Mouse (Mus musculus): Measurements from ENCODE around the gene Nr4a1. TPM values are rescaled to one million over a fixed set of nuclear protein-coding genes. Genes with fewer than 3 reads are reported as not detected.

Nr4a1 gene
- polyA plus RNA-seq, 1 experiment = 0.16 TPM

DNA sequence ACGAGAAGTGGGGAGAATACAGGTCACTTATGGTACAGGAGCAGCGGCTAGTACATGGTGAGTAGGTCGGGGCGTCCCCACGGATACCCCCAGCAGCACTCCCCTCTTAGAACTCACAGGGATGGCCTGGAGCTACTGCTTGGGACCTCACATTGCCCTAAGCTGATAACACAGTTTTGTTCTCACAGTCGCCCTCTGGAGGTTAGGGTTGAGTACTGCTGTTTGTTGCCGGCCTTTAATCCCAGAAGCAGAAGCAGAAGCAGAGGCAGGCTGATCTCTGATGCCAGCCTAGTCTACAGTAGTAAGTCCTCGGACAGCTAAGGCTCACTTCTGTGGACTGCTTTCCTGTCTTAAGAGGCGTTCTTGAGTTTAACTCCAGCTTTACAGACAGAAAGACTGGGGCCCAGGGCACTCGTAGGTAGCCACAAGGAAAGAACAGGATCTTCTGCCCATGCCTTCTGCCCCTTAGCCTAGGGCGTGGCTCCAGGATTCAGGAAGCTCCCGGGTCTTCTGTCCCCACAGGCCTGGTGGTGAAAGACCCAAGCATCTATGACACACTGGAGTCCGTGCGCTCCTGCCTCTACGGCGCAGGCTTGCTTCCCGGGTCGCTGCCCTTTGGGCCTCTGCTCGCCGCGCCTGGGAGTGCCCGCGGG lies 22.9 kb upstream of the Nr4a1 start:
- Histone ChIP-seq H3K4me3 (replicated peaks) (no peak overlapping the region), H3K27me3 (ENCODE audit: control insufficient read depth) (peaks cover 7% of the 10 kb centered on the region), H3K9me3 (ENCODE audit: control insufficient read depth, low read length) (no peaks in the 10 kb centered on the region), H3K4me1 (ENCODE audit: control insufficient read depth) (no peaks in the 10 kb centered on the region), H3K36me3 (ENCODE audit: control insufficient read depth) (no peaks in the 10 kb centered on the region)
- TF ChIP-seq TAL1 (IDR thresholded peaks at IDR 0.05; ENCODE audit: low read length) = no peak
- no peak for TF ChIP-seq GATA1 (IDR thresholded peaks at IDR 0.05; ENCODE audit: low read length)

DNA sequence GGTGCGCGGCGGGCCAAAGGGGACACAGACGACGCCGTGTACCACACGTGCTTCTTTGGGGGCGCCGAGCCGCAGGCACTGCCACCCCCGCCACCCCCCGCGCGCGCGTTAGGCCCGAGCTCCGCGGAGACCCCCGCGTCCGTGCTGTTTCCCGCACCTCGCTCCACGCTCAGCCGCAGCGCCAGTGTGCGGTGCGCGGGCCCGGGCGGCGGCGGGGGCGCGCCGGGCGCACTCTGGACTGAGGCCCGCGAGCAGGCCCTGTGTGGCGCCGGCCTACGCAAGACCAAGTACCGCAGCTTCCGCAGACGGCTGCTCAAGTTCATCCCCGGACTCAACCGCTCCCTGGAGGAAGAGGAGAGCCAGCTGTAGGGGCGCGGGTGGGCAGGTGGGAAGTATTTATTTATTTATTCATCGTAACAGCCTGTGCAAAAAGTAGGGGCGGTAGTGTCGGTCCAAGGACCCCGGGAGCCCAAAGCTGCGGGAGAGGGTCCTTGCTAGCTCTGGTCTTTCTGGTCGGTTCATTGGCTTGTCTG lies 22.4 kb upstream of the Nr4a1 start:
- Histone ChIP-seq H3K9me3 (ENCODE audit: control insufficient read depth, low read length) (no peaks in the 10 kb centered on the region), H3K36me3 (ENCODE audit: control insufficient read depth) (no peaks in the 10 kb centered on the region), H3K4me3 (replicated peaks) (no peak overlapping the region), H3K27me3 (ENCODE audit: control insufficient read depth) (peaks cover 5% of the 10 kb centered on the region), H3K4me1 (ENCODE audit: control insufficient read depth) (no peaks in the 10 kb centered on the region)
- TF ChIP-seq GATA1 (IDR thresholded peaks at IDR 0.05; ENCODE audit: low read length) (no peak), TAL1 (IDR thresholded peaks at IDR 0.05; ENCODE audit: low read length) (no peak)

DNA sequence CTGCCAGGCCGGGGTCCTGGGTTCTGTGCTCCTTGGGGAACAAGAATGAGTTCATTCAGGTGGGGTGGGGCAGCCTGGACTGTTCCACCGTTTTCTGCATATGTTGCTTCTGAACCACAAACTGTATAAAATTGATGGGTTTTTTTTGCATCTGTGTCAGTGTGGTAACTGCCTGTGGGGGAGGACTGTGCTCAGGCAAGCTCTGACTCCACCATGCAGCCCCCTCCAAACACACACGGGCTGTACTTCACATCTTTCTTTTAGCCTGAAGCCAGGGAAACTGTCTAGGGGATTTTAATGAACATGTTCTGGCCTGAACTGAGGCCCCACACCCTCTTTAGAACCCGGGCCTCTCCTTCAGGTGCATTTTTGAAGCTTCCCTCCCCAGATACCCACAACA lies 21.5 kb upstream of the Nr4a1 start:
- Histone ChIP-seq H3K9me3 (ENCODE audit: control insufficient read depth, low read length) (no peaks in the 10 kb centered on the region), H3K36me3 (ENCODE audit: control insufficient read depth) (no peaks in the 10 kb centered on the region), H3K4me1 (ENCODE audit: control insufficient read depth) (no peaks in the 10 kb centered on the region), H3K4me3 (replicated peaks) (no peak overlapping the region), H3K27me3 (ENCODE audit: control insufficient read depth) (peaks cover 2% of the 10 kb centered on the region; the same call in 1 of the 2 replicates)
- TF ChIP-seq GATA1 (IDR thresholded peaks at IDR 0.05; ENCODE audit: low read length) (no peak), TAL1 (IDR thresholded peaks at IDR 0.05; ENCODE audit: low read length) (no peak)

DNA sequence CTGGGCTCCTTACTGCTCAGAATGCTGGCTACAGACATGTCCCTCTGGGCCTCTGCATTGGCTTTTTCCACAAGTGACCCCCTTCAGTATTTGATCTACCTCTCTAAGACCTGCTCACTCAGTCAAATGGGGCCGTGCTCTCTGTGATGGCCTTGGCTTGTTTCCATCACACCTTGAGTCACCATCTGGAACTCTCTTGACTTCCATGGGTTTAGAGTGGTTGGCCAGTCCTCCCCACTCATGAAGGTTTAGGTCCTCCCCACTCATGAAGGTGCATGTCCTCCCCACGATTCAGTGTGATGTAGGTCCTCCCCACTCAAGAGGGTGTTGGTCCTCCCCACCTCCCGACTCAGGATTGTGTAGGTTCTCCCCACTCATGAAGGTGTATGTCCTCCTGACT lies 20.9 kb upstream of the Nr4a1 start:
- Histone ChIP-seq H3K9me3 (ENCODE audit: control insufficient read depth, low read length) (no peaks in the 10 kb centered on the region), H3K27me3 (ENCODE audit: control insufficient read depth) (peaks cover 4% of the 10 kb centered on the region), H3K4me3 (replicated peaks) (no peak overlapping the region), H3K36me3 (ENCODE audit: control insufficient read depth) (no peaks in the 10 kb centered on the region), H3K4me1 (ENCODE audit: control insufficient read depth) (no peaks in the 10 kb centered on the region)
- TF ChIP-seq TAL1 (IDR thresholded peaks at IDR 0.05; ENCODE audit: low read length) (no peak), GATA1 (IDR thresholded peaks at IDR 0.05; ENCODE audit: low read length) (no peak)

DNA sequence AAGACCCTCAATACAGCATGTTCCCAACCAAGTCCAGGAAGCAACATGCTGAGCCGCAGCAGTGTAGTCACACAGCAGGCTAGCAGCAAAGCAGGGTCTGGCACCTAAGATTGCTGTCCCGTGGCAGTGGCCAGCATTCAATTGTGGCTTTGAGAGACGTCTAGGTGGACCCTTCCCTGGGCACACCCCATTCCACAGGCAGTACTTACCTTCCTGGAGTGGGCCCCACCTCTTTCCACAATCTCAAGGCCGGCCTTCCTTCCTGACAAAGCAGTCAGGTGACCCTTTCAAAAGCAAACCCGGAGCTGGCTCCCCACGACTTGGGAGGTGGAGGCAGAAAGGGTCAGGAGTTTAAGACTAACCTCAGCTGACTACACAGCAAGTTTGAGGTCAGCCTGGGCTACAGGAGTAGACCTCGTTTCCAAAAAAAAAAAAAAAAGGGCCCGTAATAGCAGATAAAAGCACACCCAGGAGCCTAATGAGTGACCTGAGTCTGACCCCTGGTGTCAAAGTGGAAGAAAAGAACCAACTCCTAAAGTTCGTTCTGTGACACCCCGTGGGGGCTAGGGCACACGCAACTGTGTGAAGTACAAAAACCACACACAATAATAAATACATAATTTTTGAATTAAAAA lies 20.3 kb upstream of the Nr4a1 start:
- TF ChIP-seq TAL1 (IDR thresholded peaks at IDR 0.05; ENCODE audit: low read length) = no peak
- TF ChIP-seq GATA1 (IDR thresholded peaks at IDR 0.05; ENCODE audit: low read length) = no peak
- Histone ChIP-seq H3K9me3 (ENCODE audit: control insufficient read depth, low read length) (no peaks in the 10 kb centered on the region), H3K4me1 (ENCODE audit: control insufficient read depth) (no peaks in the 10 kb centered on the region)

DNA sequence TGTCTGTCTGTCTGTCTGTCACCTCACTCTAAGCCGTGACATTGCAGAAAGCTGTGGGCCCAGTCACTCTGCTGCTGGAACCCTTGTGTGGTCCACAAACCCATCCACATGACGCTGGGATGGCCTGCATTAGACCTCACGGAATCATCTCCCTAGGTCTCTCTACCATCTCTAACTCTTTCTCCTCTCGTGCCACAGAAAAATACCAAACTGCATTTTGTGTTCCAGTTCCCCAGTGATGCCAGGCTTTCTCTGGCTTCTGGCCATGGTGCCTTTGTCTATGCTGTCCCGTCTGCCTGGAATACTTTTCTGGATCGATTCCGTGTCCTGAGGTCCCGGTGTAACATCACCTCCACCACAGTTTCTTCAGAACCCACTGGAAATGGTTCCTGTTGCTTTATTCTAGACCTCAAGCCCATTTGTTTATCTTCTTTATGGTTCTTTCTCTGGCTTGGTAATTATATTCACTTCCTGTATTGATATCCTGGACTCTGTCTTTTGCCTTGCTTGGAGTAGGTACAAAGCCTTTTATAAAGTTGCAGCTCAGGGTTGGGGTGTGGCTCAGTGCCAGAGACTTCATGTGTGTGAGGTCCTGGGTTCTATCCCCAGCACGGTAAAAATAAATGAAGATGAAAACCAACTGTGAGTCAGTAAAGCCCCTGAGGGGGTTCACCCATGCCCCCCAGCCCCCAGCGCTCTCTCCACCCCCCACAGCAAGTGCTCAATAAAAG lies 19.3 kb upstream of the Nr4a1 start:
- Histone ChIP-seq H3K4me1 (ENCODE audit: control insufficient read depth) (no peaks in the 10 kb centered on the region), H3K36me3 (ENCODE audit: control insufficient read depth) (no peaks in the 10 kb centered on the region), H3K27me3 (ENCODE audit: control insufficient read depth) (peaks cover 14% of the 10 kb centered on the region), H3K9me3 (ENCODE audit: control insufficient read depth, low read length) (no peaks in the 10 kb centered on the region), H3K4me3 (replicated peaks) (no peak overlapping the region)
- TF ChIP-seq TAL1 (IDR thresholded peaks at IDR 0.05; ENCODE audit: low read length) (no peak), GATA1 (IDR thresholded peaks at IDR 0.05; ENCODE audit: low read length) (no peak)

More for the DNA sequence above, 20.3 kb upstream of the Nr4a1 start:
- Histone ChIP-seq H3K27me3 (ENCODE audit: control insufficient read depth) (peaks cover 9% of the 10 kb centered on the region), H3K4me3 (replicated peaks) (no peak overlapping the region), H3K36me3 (ENCODE audit: control insufficient read depth) (no peaks in the 10 kb centered on the region)

DNA sequence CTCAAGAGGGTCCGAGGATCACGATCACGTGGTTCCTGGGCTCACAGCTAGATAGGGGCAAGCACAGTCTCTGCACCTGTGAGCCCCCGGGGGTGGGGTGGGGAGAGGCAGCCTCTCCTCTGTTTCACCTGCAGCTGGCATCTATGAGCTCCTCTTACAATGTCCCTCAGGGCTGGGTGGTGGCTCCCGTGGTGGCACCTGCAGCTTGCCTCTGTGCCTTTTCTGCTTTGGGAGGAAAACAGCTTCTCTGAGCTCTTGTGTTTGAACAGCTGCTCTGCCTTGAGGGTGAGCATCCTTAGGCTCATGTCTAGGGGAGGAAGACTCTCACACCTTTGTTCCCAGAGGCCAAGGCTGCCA lies 18.7 kb upstream of the Nr4a1 start:
- H3K4me1 ChIP-seq (ENCODE audit: control insufficient read depth) = no peaks in the 10 kb centered on the region
- TF ChIP-seq TAL1 (IDR thresholded peaks at IDR 0.05; ENCODE audit: low read length) (no peak), GATA1 (IDR thresholded peaks at IDR 0.05; ENCODE audit: low read length) (no peak)
- no peaks in the 10 kb centered on the region for H3K9me3 ChIP-seq (ENCODE audit: control insufficient read depth, low read length)
- peaks cover 14% of the 10 kb centered on the region for H3K27me3 ChIP-seq (ENCODE audit: control insufficient read depth)
- no peak overlapping the region for H3K4me3 ChIP-seq (replicated peaks)
- no peaks in the 10 kb centered on the region for H3K36me3 ChIP-seq (ENCODE audit: control insufficient read depth)

DNA sequence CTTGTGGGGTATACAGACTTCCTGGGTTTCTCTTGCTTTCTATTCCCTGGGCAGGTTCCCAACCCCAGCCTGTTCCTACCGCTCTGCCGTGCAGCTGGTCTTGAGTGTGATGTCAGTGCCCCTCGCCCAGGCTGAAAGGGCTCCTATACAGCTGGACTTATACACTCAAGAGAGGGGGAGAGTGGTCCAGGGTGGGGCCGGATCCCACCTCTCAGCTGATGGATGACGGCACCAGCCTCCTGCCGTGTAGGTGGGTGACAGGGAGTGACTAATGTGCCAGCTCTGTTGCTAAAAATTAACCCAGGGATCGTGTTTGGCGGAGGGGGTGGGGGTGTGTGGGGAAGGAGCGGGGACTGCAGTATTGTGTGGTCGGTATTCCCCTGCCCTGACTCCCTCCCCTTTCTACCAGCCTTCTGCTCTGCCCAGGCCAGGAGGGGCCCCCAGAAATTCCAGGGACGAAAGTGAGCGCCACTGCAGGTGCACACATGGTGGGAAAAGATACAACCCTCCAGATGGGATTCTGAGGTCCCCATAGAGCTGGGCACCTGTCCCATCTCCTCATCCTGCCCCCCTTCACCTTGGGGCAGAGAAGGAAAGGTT lies 18.2 kb upstream of the Nr4a1 start:
- H3K4me3 ChIP-seq (replicated peaks) = no peak overlapping the region
- H3K27me3 ChIP-seq (ENCODE audit: control insufficient read depth) = peaks cover 14% of the 10 kb centered on the region
- TF ChIP-seq TAL1 (IDR thresholded peaks at IDR 0.05; ENCODE audit: low read length) (no peak), GATA1 (IDR thresholded peaks at IDR 0.05; ENCODE audit: low read length) (no peak)
- no peaks in the 10 kb centered on the region for H3K36me3 ChIP-seq (ENCODE audit: control insufficient read depth)
- peaks cover under 1% of the 10 kb centered on the region for H3K4me1 ChIP-seq (ENCODE audit: control insufficient read depth)
- H3K9me3 ChIP-seq (ENCODE audit: control insufficient read depth, low read length) = no peaks in the 10 kb centered on the region

DNA sequence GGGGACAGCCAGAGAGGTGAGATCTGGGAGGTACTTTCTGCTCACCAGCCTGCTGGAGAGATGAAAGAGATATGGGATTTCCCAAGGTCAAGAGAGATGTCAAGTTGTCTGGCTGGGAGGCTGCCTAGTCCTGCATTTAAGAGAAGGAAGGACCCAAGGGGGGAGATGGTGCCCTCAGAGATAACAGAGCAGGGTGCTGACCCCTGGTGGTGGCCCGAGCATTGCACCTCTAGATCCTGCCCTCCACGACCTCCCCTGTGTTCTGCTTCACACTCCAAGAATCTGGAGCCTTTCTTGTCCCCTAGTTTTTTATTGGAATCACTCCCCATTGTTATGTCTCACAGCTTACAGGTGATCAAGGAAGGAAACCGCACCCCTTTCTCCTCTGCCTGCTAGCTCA lies 17.2 kb upstream of the Nr4a1 start:
- H3K27me3 ChIP-seq (ENCODE audit: control insufficient read depth) = peaks cover 16% of the 10 kb centered on the region
- peaks cover 5% of the 10 kb centered on the region for H3K4me1 ChIP-seq (ENCODE audit: control insufficient read depth)
- TF ChIP-seq TAL1 (IDR thresholded peaks at IDR 0.05; ENCODE audit: low read length) = no peak
- no peak for TF ChIP-seq GATA1 (IDR thresholded peaks at IDR 0.05; ENCODE audit: low read length)
- no peak overlapping the region for H3K4me3 ChIP-seq (replicated peaks)
- H3K36me3 ChIP-seq (ENCODE audit: control insufficient read depth) = no peaks in the 10 kb centered on the region
- H3K9me3 ChIP-seq (ENCODE audit: control insufficient read depth, low read length) = no peaks in the 10 kb centered on the region

Data from erythroblast, embryonic 14.5 days (primary cell).